Mouse (Mus musculus) liver, embryonic 12.5 days (tissue): ENCODE measurements around the gene Xaf1. TPM values are rescaled to one million over a fixed set of nuclear protein-coding genes. Genes with fewer than 3 reads are reported as not detected.
A peak's percentile ranks its signal among the peaks of the same experiment; 100 is the strongest.

ENCODE experiments used
- ATAC-seq: fragments of 200-750 bp; cut with Nextera tagmentation; 2 replicates; pipeline ENCODE4 v1.8.0; 2017; ENCODE audit warnings: moderate number of reproducible peaks, mild to moderate bottlenecking, moderate library complexity
- H3K27ac ChIP-seq: fragments of 300-500 bp; sonication (generic); 2 replicates; pipeline ENCODE4 v1.5.1; 2016; ENCODE audit warnings: mild to moderate bottlenecking
- H3K27me3 ChIP-seq: fragments of 300-500 bp; sonication (generic); replicated peaks from 2 replicates; pipeline ENCODE4 v1.6.1; 2016; ENCODE audit warnings: mild to moderate bottlenecking, moderate library complexity
- H3K36me3 ChIP-seq: fragments of 300-500 bp; sonication (generic); 2 replicates; pipeline ENCODE4 v1.6.1; 2016; ENCODE audit warnings: mild to moderate bottlenecking, moderate library complexity
- H3K4me1 ChIP-seq: fragments of 300-500 bp; sonication (generic); 2 replicates; pipeline ENCODE4 v1.6.1; 2016
- H3K4me2 ChIP-seq: fragments of 300-500 bp; sonication (generic); 2 replicates; pipeline ENCODE4 v1.6.1; 2016; ENCODE audit warnings: mild to moderate bottlenecking, moderate library complexity
- H3K4me3 ChIP-seq: fragments of 300-500 bp; sonication (generic); 2 replicates; pipeline ENCODE4 v1.5.1; 2016; ENCODE audit warnings: mild to moderate bottlenecking, moderate library complexity
- H3K9ac ChIP-seq: fragments of 300-500 bp; sonication (generic); 2 replicates; pipeline ENCODE4 v1.6.1; 2016; ENCODE audit warnings: mild to moderate bottlenecking, moderate library complexity
- H3K9me3 ChIP-seq: fragments of 300-500 bp; sonication (generic); replicated peaks from 2 replicates; pipeline ENCODE4 v1.6.1; 2016; ENCODE audit warnings: mild to moderate bottlenecking, moderate library complexity
- WGBS: fragments of 180-500 bp; shearing (Covaris S2); methylation state at CpG from one replicate; pipeline ENCODE4 v1.1.7; 2016; ENCODE audit not compliant: insufficient replicate concordance; 5-methylcytosine and 5-hydroxymethylcytosine counted together
- polyA plus RNA-seq: library from polyadenylated mRNA; unstranded; fragments of >200 nt; fragmentation: Nextera tagmentation; extraction: Ambion mirVana; gene quantifications from 2 replicates; pipeline ENCODE4 v1.2.1, GENCODE M21; 2016

Gene Xaf1
- polyA plus RNA-seq, 1 experiment from 2014 or later: 2.2 TPM

DNA sequence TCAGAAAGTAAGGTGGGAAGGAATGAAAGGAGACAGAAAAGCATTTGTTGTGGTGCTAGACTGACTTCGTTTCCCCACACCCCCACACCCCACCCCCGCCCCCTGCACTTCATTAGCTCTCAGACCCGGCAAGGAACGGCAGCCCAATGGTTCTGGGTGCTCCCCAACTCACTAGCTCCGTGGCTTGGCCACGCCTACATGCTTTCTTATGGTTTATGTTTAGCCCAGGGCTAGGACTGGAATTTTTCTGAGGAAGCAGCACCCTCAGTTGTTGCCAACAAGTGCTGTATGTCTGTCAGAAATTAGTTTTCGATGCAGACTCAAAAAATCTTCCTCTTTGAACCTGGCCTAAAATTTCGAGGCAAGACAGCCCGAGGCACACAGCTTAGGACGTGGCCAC, 47.1 kb downstream of the Xaf1 start:
- no peak overlapping the region for H3K4me3 ChIP-seq
- H3K27ac ChIP-seq: no peak overlapping the region
- H3K4me2 ChIP-seq: no peak overlapping the region
- 0 out of 2 replicates have a peak, but pooled peaks cover 4% of the 10 kb centered on the region for H3K4me1 ChIP-seq
- ATAC-seq: no peak
- no peaks in the 10 kb centered on the region for H3K27me3 ChIP-seq
- WGBS: 38% methylated on average over 10 of the region's 10 CpGs
- no peak overlapping the region for H3K9ac ChIP-seq
- H3K36me3 ChIP-seq: no peaks in the 10 kb centered on the region
- no peaks in the 10 kb centered on the region for H3K9me3 ChIP-seq

DNA sequence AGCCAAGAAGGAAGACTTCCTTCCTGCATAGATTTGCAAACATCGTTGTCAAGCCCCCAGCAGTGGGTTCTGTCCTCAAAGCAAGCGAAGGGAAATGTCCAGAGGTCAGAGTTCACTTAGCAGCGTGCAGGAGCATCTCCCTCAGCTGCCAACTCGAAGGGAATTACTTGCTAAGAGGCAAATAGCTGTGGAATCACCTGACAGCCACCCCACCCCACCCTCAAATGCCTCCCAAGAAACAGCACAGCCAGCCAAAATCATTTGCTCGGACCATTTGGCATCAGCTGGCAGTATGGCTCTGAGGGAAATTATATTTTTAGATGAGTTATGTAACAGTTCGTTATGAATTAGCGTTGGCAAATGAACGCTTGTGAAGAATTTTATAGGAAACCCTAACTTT, 47.6 kb downstream of the Xaf1 start:
- Histone ChIP-seq H3K27me3 (no peaks in the 10 kb centered on the region), H3K4me1 (0 out of 2 replicates have a peak, but pooled peaks cover 2% of the 10 kb centered on the region), H3K4me2 (no peak overlapping the region), H3K9me3 (no peaks in the 10 kb centered on the region), H3K9ac (no peak overlapping the region), H3K36me3 (no peaks in the 10 kb centered on the region), H3K4me3 (no peak overlapping the region), H3K27ac (no peak overlapping the region)
- no peak for ATAC-seq
- WGBS: 56% methylated on average over 8 of the region's 8 CpGs

DNA sequence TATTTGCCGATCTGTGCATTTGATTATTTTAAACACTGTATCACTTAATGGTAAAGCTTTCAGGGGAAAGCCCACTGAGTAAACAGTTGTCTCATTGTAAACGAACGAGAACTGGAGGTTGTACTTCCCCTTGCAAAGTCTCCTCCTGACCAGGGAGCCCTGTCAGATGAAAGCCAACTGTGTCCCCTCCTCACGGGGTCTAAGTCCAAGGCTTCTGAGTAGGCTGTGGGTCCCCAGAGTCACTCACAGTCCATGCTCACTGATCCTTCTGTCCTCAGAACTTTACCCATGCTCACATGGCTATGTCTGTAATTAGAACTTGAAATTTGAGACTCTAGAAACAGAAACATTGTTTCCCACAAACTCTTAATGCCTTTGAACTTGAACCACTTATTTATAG, 48.2 kb downstream of the Xaf1 start:
- Histone ChIP-seq H3K4me2 (no peak overlapping the region), H3K4me3 (no peak overlapping the region), H3K27ac (no peak overlapping the region), H3K36me3 (no peaks in the 10 kb centered on the region), H3K9ac (no peak overlapping the region), H3K9me3 (no peaks in the 10 kb centered on the region), H3K4me1 (no peaks in the 10 kb centered on the region), H3K27me3 (no peaks in the 10 kb centered on the region)
- WGBS: 56% methylated on average over 4 of the region's 4 CpGs
- no peak for ATAC-seq

DNA sequence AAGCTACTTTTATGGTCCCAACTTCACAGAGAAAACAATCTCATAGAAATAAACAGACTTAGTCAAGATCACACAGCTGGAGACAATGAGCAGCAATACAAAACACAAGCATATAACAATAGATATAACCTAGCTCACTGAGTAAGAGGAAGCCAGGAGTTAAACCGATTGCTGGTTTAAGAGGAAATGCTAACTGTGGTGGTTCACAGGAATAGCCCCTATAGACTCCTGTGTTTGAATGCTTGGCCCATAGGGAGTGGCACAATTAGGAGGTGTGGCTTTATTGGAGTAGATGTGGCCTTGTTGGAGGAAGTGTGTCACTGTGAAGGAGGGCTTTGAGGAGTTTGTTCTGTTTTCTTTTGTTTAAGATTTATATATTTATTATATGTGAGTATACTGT, 50.8 kb downstream of the Xaf1 start:
- H3K27ac ChIP-seq: no peak overlapping the region
- no peaks in the 10 kb centered on the region; the same call in 1 of the 2 replicates for H3K27me3 ChIP-seq
- H3K4me1 ChIP-seq: peaks cover 6% of the 10 kb centered on the region; the same call in 1 of the 2 replicates
- H3K9me3 ChIP-seq: no peaks in the 10 kb centered on the region
- ATAC-seq: no peak
- no peaks in the 10 kb centered on the region for H3K36me3 ChIP-seq
- WGBS: 24% methylated on average over 1 of the region's 1 CpGs
- no peak overlapping the region for H3K4me2 ChIP-seq
- no peak overlapping the region for H3K9ac ChIP-seq
- H3K4me3 ChIP-seq: no peak overlapping the region

DNA sequence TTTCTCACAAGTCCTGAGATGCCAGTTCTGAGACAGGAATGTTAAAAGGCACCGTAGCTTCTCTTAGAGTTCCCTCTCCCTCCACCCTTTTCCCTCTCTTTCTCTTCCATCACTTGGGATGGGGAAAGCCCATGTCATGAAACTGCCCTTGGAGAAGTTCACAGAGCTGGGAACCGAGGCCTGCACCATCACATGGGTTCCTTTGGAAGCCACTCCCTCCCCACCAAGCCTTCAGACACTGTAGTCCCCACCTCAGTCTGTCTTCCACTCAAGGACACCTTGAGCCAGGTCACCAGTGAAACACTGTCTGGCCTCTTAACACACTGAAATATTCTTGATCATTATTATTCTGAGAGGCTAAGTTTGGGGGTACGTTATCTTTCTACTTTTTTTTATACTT, 51.8 kb downstream of the Xaf1 start:
- no peaks in the 10 kb centered on the region; the same call in 1 of the 2 replicates for H3K27me3 ChIP-seq
- WGBS: 60% methylated on average over 3 of the region's 3 CpGs
- no peak for ATAC-seq
- H3K36me3 ChIP-seq: no peaks in the 10 kb centered on the region
- no peak overlapping the region for H3K9ac ChIP-seq
- H3K4me1 ChIP-seq: peaks cover 6% of the 10 kb centered on the region; the same call in 1 of the 2 replicates
- no peak overlapping the region for H3K27ac ChIP-seq
- no peak overlapping the region for H3K4me3 ChIP-seq
- no peak overlapping the region for H3K4me2 ChIP-seq
- no peaks in the 10 kb centered on the region for H3K9me3 ChIP-seq

DNA sequence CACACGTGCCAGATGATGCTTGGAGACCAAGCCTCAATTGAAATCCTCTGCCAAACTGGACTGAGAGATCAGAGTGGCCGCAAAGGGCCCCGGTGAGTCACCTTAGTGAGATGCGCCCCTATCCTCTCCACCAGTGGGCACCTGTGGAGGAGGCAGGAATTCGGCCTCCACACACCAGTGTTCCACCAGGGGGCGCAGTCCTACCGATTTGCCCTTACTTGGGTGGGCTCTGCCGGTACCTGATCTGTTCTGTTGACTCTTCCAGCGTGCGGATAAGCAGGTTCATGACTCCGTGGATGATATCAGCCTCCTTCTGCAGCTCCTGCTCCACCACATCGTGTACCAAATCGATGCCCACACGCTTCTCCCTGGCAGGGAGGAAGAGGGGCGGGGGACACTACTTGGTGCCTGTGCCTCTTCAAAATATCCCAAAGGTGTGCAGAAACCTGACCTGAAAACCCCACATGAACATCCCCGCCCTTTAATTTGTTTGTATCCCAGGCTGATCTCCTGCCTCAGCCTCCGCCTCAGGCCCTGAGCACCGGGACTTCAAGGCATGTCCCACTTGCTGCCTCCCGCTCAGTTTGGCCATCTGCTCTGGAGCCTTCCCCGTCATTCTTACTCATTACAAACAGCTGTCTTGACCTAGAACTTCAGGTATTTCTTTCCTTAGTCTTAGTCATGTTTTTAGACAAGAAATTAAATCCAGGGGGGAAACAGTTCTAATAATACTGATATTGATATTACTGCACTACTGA, 53.7 kb downstream of the Xaf1 start:
- H3K4me2 ChIP-seq: peak overlapping the region; percentile 48
- no peak overlapping the region for H3K27ac ChIP-seq
- ATAC-seq: no peak
- no peaks in the 10 kb centered on the region for H3K9me3 ChIP-seq
- H3K4me3 ChIP-seq: no peak overlapping the region
- no peaks in the 10 kb centered on the region for H3K36me3 ChIP-seq
- peaks cover 6% of the 10 kb centered on the region; the same call in 1 of the 2 replicates for H3K4me1 ChIP-seq
- WGBS: 20% methylated on average over 20 of the region's 20 CpGs
- H3K9ac ChIP-seq: no peak overlapping the region
- H3K27me3 ChIP-seq: no peaks in the 10 kb centered on the region; the same call in 1 of the 2 replicates

DNA sequence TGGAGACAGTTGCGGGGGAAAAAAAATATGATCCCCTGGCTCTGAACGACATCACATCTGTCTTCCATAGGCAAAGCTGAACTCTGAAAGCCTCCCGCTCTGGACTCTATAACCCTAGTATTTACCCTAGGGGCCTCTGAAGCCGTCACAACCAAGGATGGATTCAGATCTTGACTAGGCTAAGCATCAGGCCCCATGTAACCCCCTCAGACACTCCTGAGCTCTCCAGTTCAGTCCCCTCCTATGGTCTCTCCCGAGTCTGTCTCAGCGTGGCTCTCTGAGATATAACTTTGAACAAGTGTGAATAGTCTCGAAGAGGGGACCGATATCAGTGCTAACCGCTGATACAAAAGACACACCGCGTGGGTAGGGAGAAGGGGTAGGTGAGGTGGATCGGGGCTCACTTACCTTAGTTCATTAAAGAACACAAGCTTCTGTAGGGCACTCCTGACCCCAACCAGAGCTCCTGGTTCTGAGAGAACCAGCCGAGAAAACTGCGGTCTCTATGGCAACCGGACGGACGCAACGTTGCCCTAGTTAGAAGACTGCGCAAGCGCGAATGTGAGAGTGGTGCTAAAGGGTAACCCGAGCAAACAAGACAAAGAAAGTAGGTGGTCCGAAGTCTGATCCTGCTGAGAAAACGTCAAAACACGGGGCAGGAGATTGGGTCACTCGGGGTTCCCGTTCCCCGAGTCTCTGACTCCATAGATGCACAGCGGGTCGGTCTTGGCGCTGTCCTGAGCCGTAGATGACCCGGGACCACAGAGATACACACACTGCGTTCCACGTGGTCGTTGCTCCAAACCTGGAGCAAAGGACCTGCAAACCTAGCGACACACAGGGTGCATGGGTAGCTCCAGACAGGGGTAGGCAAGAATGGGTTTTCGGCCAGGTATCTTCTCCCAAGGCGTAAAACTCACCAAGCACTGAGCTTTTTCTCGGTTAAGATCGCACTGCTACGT, 60.2 kb downstream of the Xaf1 start:
- 0 out of 2 replicates have a peak, but pooled peaks have one; percentile 51 for ATAC-seq
- WGBS: 13% methylated on average over 42 of the region's 42 CpGs
- Histone ChIP-seq H3K9ac (peak overlapping the region; percentile 25), H3K4me3 (peak overlapping the region; percentile 44), H3K36me3 (no peaks in the 10 kb centered on the region), H3K4me1 (0 out of 2 replicates have a peak, but pooled peaks cover 7% of the 10 kb centered on the region), H3K27me3 (peaks cover 23% of the 10 kb centered on the region), H3K27ac (no peak overlapping the region), H3K4me2 (peak overlapping the region; percentile 63), H3K9me3 (no peaks in the 10 kb centered on the region)

DNA sequence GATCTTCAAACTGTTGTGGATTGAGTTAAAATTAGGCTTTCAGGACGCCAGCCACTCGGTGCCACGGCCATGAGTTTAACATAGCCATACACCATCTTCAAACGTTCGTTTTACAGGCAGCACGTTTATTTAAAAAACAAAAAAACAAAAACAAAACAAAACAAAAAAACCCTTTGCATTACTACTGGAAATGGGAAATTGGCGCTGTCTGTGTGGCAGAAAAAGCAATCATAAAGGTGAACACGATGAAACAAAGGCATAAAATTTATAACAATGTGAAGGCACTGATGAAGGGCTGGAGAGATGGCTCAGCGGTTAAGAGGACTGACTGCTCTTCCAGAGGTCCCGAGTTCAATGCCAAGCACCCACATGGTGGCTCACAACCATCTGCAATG, 60.9 kb downstream of the Xaf1 start, which contains the start of gene Tekt1:
TSS of gene Tekt1 (minus strand) at position 96 of the 395 bp plus-strand sequence.
- WGBS: 25% methylated on average over 10 of the region's 10 CpGs
- Histone ChIP-seq H3K9ac (peak within 1 kb of the TSS; percentile 25), H3K4me2 (peak within 1 kb of the TSS; percentile 63), H3K36me3 (no peaks in the 10 kb centered on the region), H3K27me3 (peaks cover 23% of the 10 kb centered on the region), H3K27ac (no peak within 1 kb of the TSS), H3K9me3 (no peaks in the 10 kb centered on the region), H3K4me3 (peak within 1 kb of the TSS; percentile 44), H3K4me1 (0 out of 2 replicates have a peak, but pooled peaks cover 7% of the 10 kb centered on the region)
- no peak for ATAC-seq

Other genes with a start within 250 kb of the Xaf1 start
- 0.18 and 0.19 TPM in 2 replicates for gene Pitpnm3, start 165.9 kb upstream of the Xaf1 start, polyA plus RNA-seq
- 0.05 and 0.07 TPM in 2 replicates for gene Gm43951, start 94.8 kb upstream of the Xaf1 start, polyA plus RNA-seq
- 5.3 and 7.6 TPM in 2 replicates for gene 4933427D14Rik, start 94.2 kb upstream of the Xaf1 start, polyA plus RNA-seq
- 95.4 and 96.6 TPM in 2 replicates for gene Txndc17, start 94.1 kb upstream of the Xaf1 start, polyA plus RNA-seq
- gene Med31, start 86.0 kb upstream of the Xaf1 start, polyA plus RNA-seq: 15.0 and 16.7 TPM in 2 replicates
- gene Slc13a5, start 34.4 kb upstream of the Xaf1 start, polyA plus RNA-seq: not detected in 2 replicates
- not detected in 2 replicates for gene Fbxo39, start 12.8 kb downstream of the Xaf1 start, polyA plus RNA-seq
- gene Tekt1, start 60.8 kb downstream of the Xaf1 start, polyA plus RNA-seq: 0.08 and 0.12 TPM in 2 replicates
- 11.3 and 12.5 TPM in 2 replicates for gene Smtnl2, start 110.1 kb downstream of the Xaf1 start, polyA plus RNA-seq
- gene Ggt6, start 133.9 kb downstream of the Xaf1 start, polyA plus RNA-seq: 0.12 TPM in 1 of 2 replicates, not detected in the other
- 174 and 192 TPM in 2 replicates for gene Mybbp1a, start 139.7 kb downstream of the Xaf1 start, polyA plus RNA-seq
- 11.1 and 11.7 TPM in 2 replicates for gene Spns2, start 188.3 kb downstream of the Xaf1 start, polyA plus RNA-seq
- 1.8 and 2.0 TPM in 2 replicates for gene Spns3, start 248.9 kb downstream of the Xaf1 start, polyA plus RNA-seq